Mouse (Mus musculus) hindbrain, embryonic 14.5 days (tissue): ENCODE results near the gene Pitpnm1. TPM values are rescaled to one million over a fixed set of nuclear protein-coding genes. Genes with fewer than 3 reads are reported as not detected.

Experiments used
- ATAC-seq: fragments of 200-750 bp; cut with Nextera tagmentation; 2 replicates; pipeline ENCODE4 v1.8.0; 2017; ENCODE audit warnings: moderate number of reproducible peaks, mild to moderate bottlenecking, moderate TSS enrichment, moderate library complexity; ENCODE audit not compliant: low FRiP score
- DNase-seq: peaks from one replicate; pipeline ENCODE4 v3.0.0-alpha.2; 2015; ENCODE audit warnings: low spot score
- H3K27ac ChIP-seq: fragments of 300-500 bp; sonication (generic); 2 replicates; pipeline ENCODE4 v1.5.1; 2014; ENCODE audit warnings: mild to moderate bottlenecking, moderate library complexity
- H3K27me3 ChIP-seq: fragments of 300-500 bp; sonication (generic); 2 replicates; pipeline ENCODE4 v1.6.1; 2014; ENCODE audit warnings: mild to moderate bottlenecking, low read length, mixed read lengths; ENCODE audit not compliant: control insufficient read depth, insufficient read depth
- H3K36me3 ChIP-seq: fragments of 300-500 bp; sonication (generic); replicated peaks from 2 replicates; pipeline ENCODE4 v1.6.1; 2014; ENCODE audit not compliant: control insufficient read depth, insufficient read depth
- H3K4me1 ChIP-seq: fragments of 300-500 bp; sonication (generic); replicated peaks from 2 replicates; pipeline ENCODE4 v1.6.1; 2014; ENCODE audit warnings: antibody characterized with exemption, low read length, mixed read lengths; ENCODE audit not compliant: control insufficient read depth, insufficient read depth
- H3K4me2 ChIP-seq: fragments of 300-500 bp; sonication (generic); replicated peaks from 2 replicates; pipeline ENCODE4 v1.6.1; 2014; ENCODE audit warnings: mild to moderate bottlenecking, moderate library complexity
- H3K4me3 ChIP-seq: fragments of 300-500 bp; sonication (generic); replicated peaks from 2 replicates; pipeline ENCODE4 v1.5.1; 2014; ENCODE audit warnings: mild to moderate bottlenecking, low read length
- H3K9ac ChIP-seq: fragments of 300-500 bp; sonication (generic); 2 replicates; pipeline ENCODE4 v1.6.1; 2014
- H3K9me3 ChIP-seq: fragments of 300-500 bp; sonication (generic); 2 replicates; pipeline ENCODE4 v1.6.1; 2016; ENCODE audit warnings: low read length; ENCODE audit not compliant: control insufficient read depth
- WGBS: fragments of 180-500 bp; shearing (Covaris S2); extraction: QIAGEN DNeasy Blood & Tissue Kit; methylation state at CpG from one replicate; pipeline ENCODE4 v1.1.7; 2014; 5-methylcytosine and 5-hydroxymethylcytosine counted together
- polyA plus RNA-seq: library from polyadenylated mRNA; unstranded; fragments of >200 nt; fragmentation: Nextera tagmentation; extraction: Ambion mirVana; gene quantifications from 2 replicates; pipeline ENCODE4 v1.2.1, GENCODE M21; 2014

The Pitpnm1 gene
- polyA plus RNA-seq, 1 experiment from 2014 or later: 70.0 TPM

DNA sequence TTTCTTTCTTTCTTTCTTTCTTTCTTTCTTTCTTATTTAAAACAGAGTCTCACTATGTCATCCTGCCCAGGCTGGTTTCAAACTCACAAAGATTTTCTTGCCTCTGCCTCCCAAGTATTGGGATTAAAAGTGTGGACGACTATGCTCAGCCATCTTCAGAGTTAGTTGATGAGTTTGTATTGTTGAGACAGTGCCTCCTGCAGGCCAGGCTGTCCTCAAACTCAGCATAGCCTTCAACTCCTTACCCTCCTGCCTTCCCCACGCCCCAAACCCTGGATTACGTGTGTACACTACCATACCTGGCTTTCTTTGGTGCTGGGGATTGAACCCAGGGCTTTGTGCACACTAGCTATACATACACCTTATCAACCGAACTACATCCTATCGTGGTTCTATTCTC lies 36.7 kb downstream of the Pitpnm1 start:
- Histone ChIP-seq H3K4me2 (no peak overlapping the region), H3K27me3 (no peaks in the 10 kb centered on the region), H3K9ac (no peak overlapping the region), H3K9me3 (no peaks in the 10 kb centered on the region), H3K4me1 (no peaks in the 10 kb centered on the region), H3K36me3 (peaks cover 22% of the 10 kb centered on the region), H3K4me3 (no peak overlapping the region), H3K27ac (no peak overlapping the region)
- WGBS: 77% methylated on average over 5 of the region's 5 CpGs
- DNase-seq (no peak), ATAC-seq (no peak)

- no peak overlapping the region for H3K27ac ChIP-seq
- H3K4me2 ChIP-seq: no peak overlapping the region
- WGBS: 81% methylated on average over 5 of the region's 5 CpGs
- no peak overlapping the region for H3K4me3 ChIP-seq
- ATAC-seq: no peak
- no peaks in the 10 kb centered on the region for H3K9me3 ChIP-seq
- H3K27me3 ChIP-seq: no peaks in the 10 kb centered on the region
- H3K9ac ChIP-seq: no peak overlapping the region
- H3K4me1 ChIP-seq: no peaks in the 10 kb centered on the region
- no peak for DNase-seq
- H3K36me3 ChIP-seq: peaks cover 7% of the 10 kb centered on the region
These were observed 38.1 kb downstream of the Pitpnm1 start for GRCm38 (mm10) chr19:4137913-4138312.

- Histone ChIP-seq H3K4me3 (no peak within 1 kb of the TSS), H3K4me2 (no peak within 1 kb of the TSS), H3K27ac (no peak within 1 kb of the TSS), H3K36me3 (no peaks in the 10 kb centered on the region), H3K4me1 (no peaks in the 10 kb centered on the region), H3K9ac (no peak within 1 kb of the TSS), H3K27me3 (no peaks in the 10 kb centered on the region), H3K9me3 (no peaks in the 10 kb centered on the region)
- 75% methylated on average over 2 of the region's 2 CpGs for WGBS
- DNase-seq (no peak), ATAC-seq (no peak)
These were observed 39.6 kb downstream of the Pitpnm1 start, which contains the start of gene Gpr152 for GRCm38 (mm10) chr19:4139446-4139845. Gpr152 (plus strand) TSS chr19:4139787.

DNA sequence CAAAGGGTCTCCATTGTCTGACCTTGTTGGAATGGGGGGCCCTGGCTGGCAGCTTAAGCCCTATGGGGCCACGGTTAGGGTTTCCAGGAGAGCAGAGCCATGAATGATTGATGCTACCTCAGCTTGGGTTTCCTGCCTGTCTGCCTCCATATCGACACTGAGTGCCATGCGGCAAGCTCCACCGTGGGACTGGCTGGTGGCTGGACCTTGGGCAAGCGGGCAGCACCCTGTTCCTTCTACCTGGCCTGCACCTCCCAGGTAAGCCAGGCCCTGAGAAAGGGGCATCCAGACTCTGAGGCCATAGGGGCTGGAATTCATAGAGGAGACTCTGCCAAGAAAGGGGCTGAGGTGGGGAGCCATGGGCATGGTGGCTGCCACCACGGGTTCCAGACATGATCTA lies 40.3 kb downstream of the Pitpnm1 start:
- no peak overlapping the region for H3K27ac ChIP-seq
- no peaks in the 10 kb centered on the region for H3K9me3 ChIP-seq
- WGBS: 87% methylated on average over 6 of the region's 6 CpGs
- DNase-seq: no peak
- ATAC-seq: no peak
- H3K4me1 ChIP-seq: no peaks in the 10 kb centered on the region
- no peaks in the 10 kb centered on the region for H3K27me3 ChIP-seq
- H3K36me3 ChIP-seq: no peaks in the 10 kb centered on the region
- no peak overlapping the region for H3K9ac ChIP-seq
- no peak overlapping the region for H3K4me2 ChIP-seq
- H3K4me3 ChIP-seq: no peak overlapping the region

GRCm38 (mm10) chr19:4142416-4143173 lies 42.8 kb downstream of the Pitpnm1 start:
- no peaks in the 10 kb centered on the region for H3K9me3 ChIP-seq
- H3K4me3 ChIP-seq: no peak overlapping the region

DNA sequence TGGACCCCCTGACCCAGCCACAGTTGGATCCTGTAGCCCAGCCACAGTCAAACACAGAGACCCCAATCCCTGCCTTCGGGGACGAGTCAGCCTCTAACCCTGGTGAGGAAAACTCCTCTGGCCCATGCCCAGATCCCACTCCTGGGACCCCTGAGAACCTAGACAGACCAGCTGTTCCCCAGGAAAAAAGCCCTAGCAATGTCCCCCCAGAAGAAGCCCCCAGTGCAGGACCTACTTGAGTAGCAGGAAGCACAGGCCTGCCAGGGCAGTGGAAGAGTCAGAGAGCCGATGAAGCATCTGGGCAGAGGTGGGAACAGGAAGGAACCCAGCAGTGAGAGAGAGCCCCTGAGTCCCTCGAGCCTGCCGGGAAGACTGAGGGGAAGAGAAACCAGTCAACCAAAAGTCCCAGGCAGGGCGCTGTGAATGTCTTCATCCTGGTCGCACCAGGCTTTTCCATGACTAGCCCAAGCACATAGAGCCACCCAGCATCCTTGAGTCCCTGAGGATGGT lies 44.0 kb downstream of the Pitpnm1 start, which contains the start of gene Cabp4:
TSS of gene Cabp4 (minus strand) at position 275 of the 510 bp plus-strand sequence.
- ATAC-seq (no peak), DNase-seq (no peak)
- no peak within 1 kb of the TSS for H3K27ac ChIP-seq
- H3K9me3 ChIP-seq: no peaks in the 10 kb centered on the region
- H3K4me3 ChIP-seq: no peak within 1 kb of the TSS
- H3K36me3 ChIP-seq: no peaks in the 10 kb centered on the region
- WGBS: 84% methylated on average over 7 of the region's 7 CpGs
- no peak within 1 kb of the TSS for H3K4me2 ChIP-seq
- no peaks in the 10 kb centered on the region for H3K27me3 ChIP-seq
- peaks cover 5% of the 10 kb centered on the region; the same call in 1 of the 2 replicates for H3K4me1 ChIP-seq
- no peak within 1 kb of the TSS for H3K9ac ChIP-seq

More at GRCm38 (mm10) chr19:4142416-4143173, 42.8 kb downstream of the Pitpnm1 start:
- DNase-seq (no peak), ATAC-seq (no peak)
- Histone ChIP-seq H3K27me3 (no peaks in the 10 kb centered on the region), H3K36me3 (no peaks in the 10 kb centered on the region), H3K27ac (no peak overlapping the region), H3K4me1 (peaks cover under 1% of the 10 kb centered on the region; the same call in 1 of the 2 replicates), H3K4me2 (no peak overlapping the region), H3K9ac (no peak overlapping the region)
- 92% methylated on average over 18 of the region's 18 CpGs for WGBS

GRCm38 (mm10) chr19:4144550-4145498 lies 45.0 kb downstream of the Pitpnm1 start:
- H3K27me3 ChIP-seq: no peaks in the 10 kb centered on the region
- DNase-seq (no peak), ATAC-seq (no peak)
- 84% methylated on average over 16 of the region's 16 CpGs for WGBS
- H3K9ac ChIP-seq: no peak overlapping the region
- peaks cover 14% of the 10 kb centered on the region for H3K4me1 ChIP-seq
- no peaks in the 10 kb centered on the region for H3K36me3 ChIP-seq
- no peak overlapping the region for H3K4me2 ChIP-seq
- H3K4me3 ChIP-seq: no peak overlapping the region
- H3K9me3 ChIP-seq: no peaks in the 10 kb centered on the region
- H3K27ac ChIP-seq: no peak overlapping the region

DNA sequence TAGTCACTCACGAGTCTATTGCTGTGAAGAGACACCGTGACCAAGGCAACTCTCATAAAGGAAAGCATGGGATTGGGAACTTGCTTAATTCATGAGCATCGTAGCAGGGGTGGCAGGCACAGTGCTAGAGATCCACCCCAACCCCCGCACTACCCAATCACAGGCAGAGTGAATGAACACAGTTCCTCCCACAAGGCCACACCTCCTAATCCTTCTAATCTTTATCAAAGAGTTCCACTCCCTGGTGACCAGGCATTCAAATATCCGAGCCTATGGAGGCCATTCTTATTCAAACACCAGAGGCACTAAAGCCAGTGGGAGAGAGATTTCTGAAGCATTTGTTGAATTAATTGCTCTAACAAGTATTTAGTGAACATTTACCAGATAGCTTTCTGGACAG lies 46.1 kb downstream of the Pitpnm1 start:
- 89% methylated on average over 5 of the region's 5 CpGs for WGBS
- Histone ChIP-seq H3K27ac (no peak overlapping the region), H3K27me3 (no peaks in the 10 kb centered on the region), H3K4me3 (no peak overlapping the region), H3K9me3 (no peaks in the 10 kb centered on the region), H3K4me1 (peaks cover 14% of the 10 kb centered on the region), H3K4me2 (no peak overlapping the region), H3K36me3 (peaks cover 2% of the 10 kb centered on the region), H3K9ac (no peak overlapping the region)
- ATAC-seq: no peak
- DNase-seq: no peak
